Mouse (Mus musculus) bone marrow macrophage, adult 2 months (primary cell): ENCODE results near the gene Mrpl23. TPM values are rescaled to one million over a fixed set of nuclear protein-coding genes. Genes with fewer than 3 reads are reported as not detected.
A peak's percentile ranks its signal among the peaks of the same experiment; 100 is the strongest.

Experiments
- H3K27ac ChIP-seq: 2 replicates; pipeline ENCODE4 v1.5.1; 2012; ENCODE audit warnings: low read depth, low read length; ENCODE audit not compliant: insufficient read depth
- H3K4me1 ChIP-seq: 2 replicates; pipeline ENCODE4 v1.6.1; 2012; ENCODE audit warnings: low read length; ENCODE audit not compliant: control insufficient read depth, insufficient read depth
- H3K4me3 ChIP-seq: 2 replicates; pipeline ENCODE4 v1.5.1; 2012; ENCODE audit warnings: mild to moderate bottlenecking, low read length, moderate library complexity; ENCODE audit not compliant: insufficient read depth
- CTCF ChIP-seq: IDR thresholded peaks from 2 replicates; pipeline ENCODE4 v1.5.1; 2012; ENCODE audit warnings: low read depth, mild to moderate bottlenecking, low read length, moderate library complexity
- POLR2A ChIP-seq: IDR thresholded peaks from 2 replicates; pipeline ENCODE4 v1.6.1; 2012; ENCODE audit warnings: mild to moderate bottlenecking, low read depth, low read length, borderline replicate concordance
- polyA plus RNA-seq: library from polyadenylated mRNA; stranded (reverse); fragments of >200 nt; gene quantifications from 2 replicates; pipeline ENCODE4 v1.2.4, GENCODE M21; 2012; ENCODE audit not compliant: missing spikeins, insufficient read depth, insufficient read length

Mrpl23 gene
- polyA plus RNA-seq, 1 experiment, result 27.2 TPM

DNA sequence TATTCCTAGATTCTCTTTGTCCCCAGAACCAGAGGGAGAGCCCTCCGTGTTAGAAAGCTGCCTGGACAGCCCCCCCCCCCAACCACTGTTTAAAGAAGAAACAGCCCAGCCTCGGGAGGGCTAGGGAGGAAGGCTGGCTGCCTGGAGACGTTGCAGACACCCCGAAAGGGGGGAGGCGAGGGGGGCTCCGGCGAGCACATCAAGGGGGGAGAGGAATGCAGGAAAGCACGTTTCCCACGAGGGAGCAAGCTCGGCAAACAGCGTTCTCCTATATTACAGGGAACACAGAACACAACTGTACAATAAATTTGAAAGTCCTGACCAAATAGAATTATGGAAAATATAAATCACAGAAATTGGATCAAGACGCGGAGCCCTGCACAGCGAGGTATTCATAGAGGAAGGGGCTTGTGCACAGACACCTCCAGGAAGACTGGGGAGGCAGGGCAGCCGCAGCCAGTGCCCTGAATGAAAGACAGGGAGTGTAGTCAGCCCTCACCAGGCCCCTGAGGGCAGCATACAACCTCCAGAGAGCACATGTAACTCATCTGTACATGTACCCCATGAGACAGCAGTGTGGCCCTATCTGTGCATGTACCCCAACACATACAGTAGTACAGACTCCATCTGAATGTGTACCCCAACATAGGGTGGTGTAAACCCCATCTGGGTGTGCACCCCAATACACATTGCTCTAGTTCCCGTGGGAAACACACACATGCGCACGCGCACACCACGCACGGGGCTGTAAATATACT is 16.1 kb upstream of the Mrpl23 start:
- Histone ChIP-seq H3K4me1 (no peaks in the 10 kb centered on the region), H3K27ac (no peak overlapping the region), H3K4me3 (no peak overlapping the region)
- TF ChIP-seq CTCF, result no peak
- TF ChIP-seq POLR2A, result no peak

DNA sequence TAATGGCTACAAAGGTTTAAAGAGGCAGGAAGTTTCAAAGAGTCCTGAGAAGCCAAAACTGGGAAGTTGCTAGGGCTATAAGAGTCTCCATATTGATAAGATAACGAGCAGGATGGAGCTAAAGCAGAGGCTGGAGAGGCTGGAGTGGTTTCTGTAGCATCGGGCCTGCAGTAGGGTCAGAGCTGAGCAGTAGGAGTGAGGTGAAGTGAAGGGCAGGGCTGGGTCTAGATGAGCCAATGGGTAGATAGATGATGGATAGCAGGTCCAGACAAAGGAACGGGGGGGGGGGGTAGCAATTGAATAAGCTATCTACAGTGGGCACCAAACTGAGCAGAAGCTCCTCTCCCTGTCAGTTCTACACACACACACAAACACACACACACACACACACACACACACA is 15.0 kb upstream of the Mrpl23 start:
- Histone ChIP-seq H3K27ac (no peak overlapping the region), H3K4me1 (no peaks in the 10 kb centered on the region), H3K4me3 (no peak overlapping the region)
- no peak for TF ChIP-seq POLR2A
- no peak for TF ChIP-seq CTCF

DNA sequence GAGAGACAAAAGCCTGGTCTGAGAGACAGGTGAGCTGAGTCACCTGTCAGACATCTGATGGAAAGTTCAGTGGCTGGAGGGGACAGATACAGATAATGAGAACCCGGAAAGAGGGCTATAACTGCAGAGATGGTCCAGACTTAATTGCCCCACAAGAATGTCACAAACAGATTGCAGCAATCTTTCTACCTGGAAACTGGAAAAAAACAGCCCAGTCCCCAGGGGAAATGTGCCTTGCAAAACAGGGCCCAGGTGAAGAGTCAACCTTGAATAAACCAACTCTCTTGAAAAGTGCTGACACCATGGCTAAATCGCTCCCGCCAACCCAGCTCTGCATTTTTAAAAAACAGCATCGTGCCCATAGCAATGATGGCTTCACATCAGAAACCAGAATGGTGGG is 12.2 kb upstream of the Mrpl23 start:
- Histone ChIP-seq H3K27ac (no peak overlapping the region), H3K4me1 (no peaks in the 10 kb centered on the region), H3K4me3 (no peak overlapping the region)
- TF ChIP-seq CTCF, result no peak
- no peak for TF ChIP-seq POLR2A

DNA sequence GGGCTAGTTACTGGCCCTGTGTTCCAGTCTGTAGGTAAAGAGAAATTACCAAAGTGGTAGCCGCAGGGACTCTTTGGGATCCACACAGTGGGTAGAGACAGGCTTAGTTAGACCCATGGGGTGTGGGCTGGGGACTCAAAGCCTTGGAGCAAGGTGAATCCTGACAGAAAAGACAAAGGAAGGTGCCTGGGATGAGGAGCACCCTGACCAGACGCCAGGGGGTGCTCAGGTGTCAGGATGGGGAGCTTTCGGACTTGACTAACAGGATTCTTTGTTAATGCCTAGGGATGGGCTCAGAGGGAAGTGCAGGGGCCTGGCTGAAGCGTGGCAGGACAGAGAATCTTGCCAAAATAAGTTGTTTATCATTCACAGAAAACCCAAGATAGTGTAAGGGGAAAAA is 10.1 kb upstream of the Mrpl23 start:
- Histone ChIP-seq H3K4me3 (no peak overlapping the region), H3K27ac (no peak overlapping the region), H3K4me1 (no peaks in the 10 kb centered on the region)
- TF ChIP-seq POLR2A (no peak), CTCF (peak; percentile 22; the same call in 1 of the 2 replicates)

DNA sequence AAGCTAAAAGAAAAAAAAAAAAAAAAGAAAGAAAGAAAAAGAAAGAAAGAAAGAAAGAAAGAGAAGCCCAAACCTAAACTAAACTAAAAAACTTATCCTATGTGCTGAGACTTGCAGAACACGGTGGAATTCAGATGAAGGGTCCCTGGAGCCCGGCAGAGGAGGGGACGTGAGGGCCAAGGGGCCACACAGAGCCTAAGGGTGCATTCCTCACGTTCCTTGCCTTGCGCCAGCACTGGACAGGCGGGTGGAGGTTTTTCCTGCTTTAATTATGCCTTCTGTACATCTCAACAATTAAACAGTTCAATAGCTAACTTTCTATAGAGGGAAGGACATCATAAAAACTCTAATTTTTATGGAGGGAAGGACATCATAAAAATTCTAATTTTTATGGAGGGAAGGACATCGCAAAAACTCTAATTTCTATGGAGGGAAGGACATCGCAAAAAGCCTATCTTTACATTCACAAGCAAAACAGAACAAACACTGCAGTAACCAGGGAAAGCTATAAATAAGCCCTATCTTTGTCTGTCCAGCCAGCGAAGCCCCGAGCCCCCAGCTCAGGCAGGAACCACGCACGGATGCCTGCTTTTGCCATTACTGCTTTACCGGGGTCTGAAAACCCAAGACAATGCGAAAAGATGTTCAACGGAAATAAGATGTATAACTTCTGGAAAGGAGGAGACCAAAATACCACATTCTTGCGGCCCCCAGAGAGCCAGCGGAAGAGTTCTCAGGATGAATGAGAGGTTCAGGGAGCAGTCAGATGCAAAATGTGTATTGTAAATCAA is 9.1 kb upstream of the Mrpl23 start:
- Histone ChIP-seq H3K4me3 (no peak overlapping the region), H3K27ac (no peak overlapping the region), H3K4me1 (no peaks in the 10 kb centered on the region)
- TF ChIP-seq CTCF, result no peak
- TF ChIP-seq POLR2A, result no peak

DNA sequence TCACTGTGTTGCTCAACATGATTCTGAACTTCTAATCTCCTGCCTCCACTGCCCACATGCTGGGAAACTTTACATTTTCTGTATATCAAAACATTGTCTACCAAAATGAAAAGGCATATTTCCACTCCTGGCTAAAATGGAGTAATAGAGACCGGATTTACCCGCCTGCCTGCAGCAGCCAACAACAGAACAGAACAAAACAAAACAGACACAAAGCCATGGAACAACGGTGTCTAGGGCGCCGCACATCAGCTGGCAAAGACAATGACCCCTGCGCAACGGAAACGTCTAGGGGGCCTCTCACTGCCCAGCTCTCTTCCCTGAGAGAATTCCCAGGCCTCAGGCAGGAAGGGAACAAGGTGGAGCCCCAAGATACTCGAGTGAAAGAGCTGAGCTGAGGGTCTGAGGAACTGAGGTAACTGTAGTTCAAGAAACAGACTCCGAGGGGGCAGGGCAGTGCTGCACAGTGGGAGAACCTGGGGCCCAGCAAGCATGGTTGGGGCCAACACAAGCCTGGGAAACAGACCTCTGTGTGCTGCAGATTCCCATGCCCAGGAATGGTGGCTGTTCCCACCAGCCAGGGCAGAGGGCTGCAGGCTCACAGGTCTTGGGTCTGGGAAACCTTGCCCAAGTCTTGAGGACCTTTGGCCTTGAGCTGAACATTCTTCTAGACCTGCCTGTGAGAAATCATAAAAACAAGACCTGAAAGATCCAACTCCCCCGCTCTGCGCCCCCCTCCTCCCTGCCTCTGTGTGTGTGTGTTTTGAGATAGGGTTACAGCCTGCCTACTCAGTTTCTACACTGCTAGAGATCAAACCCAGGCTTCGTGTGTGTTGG is 6.9 kb upstream of the Mrpl23 start:
- H3K4me3 ChIP-seq, result no peak overlapping the region
- no peak for TF ChIP-seq CTCF
- no peak for TF ChIP-seq POLR2A
- no peaks in the 10 kb centered on the region for H3K4me1 ChIP-seq
- no peak overlapping the region for H3K27ac ChIP-seq

DNA sequence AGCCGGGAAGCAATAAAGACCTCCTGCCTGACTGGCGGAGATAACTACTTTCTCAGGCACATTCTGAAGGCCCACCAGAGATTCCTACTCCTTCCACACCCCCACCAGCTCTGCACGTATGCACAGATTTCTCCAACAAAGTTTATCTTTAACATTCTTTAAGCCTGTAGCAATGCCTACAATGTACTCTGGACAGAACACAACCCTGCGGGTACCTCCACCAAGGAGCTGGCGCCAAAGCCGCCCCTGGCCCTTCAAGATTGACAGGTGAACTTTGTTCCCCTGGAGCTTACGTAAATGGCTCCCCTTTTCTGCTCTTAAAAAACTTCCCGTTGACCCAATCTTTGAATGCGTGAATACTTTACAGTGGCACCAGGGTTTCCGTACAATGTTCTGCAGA is 3.1 kb upstream of the Mrpl23 start:
- TF ChIP-seq CTCF (no peak), POLR2A (no peak)
- no peak overlapping the region for H3K27ac ChIP-seq
- H3K4me1 ChIP-seq, result peaks cover 5% of the 10 kb centered on the region
- no peak overlapping the region for H3K4me3 ChIP-seq

DNA sequence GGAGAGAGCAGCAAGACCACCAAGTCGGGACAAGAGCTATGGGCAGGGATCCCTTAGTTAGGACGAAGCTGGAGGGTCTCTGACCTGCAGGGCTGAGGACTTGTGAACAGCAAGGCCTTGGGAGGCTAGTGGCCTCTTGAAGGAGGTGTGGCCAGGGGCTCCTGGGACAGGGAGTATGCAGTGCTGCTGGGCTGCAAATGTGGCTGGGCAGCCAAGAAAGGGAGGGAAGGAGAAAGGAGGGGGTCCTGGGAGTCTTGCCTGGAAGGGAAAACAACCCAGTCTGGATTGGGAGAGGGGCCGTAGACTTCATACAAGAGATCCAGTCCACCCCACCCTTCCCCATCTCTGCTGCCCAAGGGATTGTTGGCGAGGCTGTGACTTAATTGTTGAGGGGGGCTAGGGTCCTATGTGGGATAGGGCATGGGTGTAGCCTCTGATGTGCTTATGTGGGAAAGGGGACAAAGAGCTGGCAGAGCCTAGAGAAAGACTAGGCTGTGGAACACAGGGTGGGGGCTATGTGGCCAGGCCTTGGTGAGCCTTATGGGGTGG is 439 bp upstream of the Mrpl23 start:
- TF ChIP-seq CTCF, result no peak
- TF ChIP-seq POLR2A, result no peak
- Histone ChIP-seq H3K4me3 (no peak overlapping the region), H3K4me1 (peaks cover 14% of the 10 kb centered on the region), H3K27ac (no peak overlapping the region)

DNA sequence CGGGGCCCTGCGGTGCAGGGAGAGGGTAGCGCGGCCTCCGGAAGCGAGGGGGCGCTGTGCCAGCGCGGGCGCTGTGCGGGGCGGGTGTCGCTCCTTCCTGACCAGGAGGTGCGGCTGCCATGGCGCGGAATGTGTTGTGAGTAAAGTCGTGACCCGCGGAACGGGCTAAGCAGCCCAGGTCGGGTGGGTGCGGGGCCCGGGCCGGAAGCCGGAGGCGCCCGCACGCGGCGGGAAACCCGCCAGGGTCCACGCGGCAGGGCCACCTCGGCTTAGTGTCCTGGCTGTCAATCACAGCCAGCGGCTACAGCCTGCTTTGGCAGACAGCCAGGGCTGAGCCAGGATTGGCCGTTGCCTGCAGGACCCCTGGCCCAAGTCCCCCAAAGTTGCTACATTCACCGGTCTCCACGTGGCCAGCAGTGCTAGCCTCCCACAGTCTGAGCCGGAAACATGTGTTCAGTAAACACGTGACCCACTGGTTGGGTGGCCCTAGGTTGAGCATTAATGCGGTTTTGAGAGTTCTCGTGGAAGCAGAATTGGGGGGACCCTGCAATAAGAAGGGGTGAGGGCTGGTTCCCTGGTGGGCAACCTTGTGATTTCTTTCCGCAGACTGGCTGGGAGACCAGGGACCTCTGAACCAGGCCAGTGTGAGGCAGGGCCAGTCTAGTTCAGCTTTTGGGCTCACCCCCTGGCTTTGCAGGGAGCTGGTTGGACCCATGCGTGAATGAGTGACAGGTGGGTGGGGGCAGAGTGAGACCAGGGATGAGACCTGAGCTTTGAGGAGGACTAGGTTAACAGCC is 771 bp downstream of the Mrpl23 start:
- peak overlapping the region; percentile 86 for H3K27ac ChIP-seq
- H3K4me3 ChIP-seq, result peak overlapping the region; percentile 84
- TF ChIP-seq CTCF, result no peak
- TF ChIP-seq POLR2A, result no peak
- peaks cover 14% of the 10 kb centered on the region for H3K4me1 ChIP-seq

DNA sequence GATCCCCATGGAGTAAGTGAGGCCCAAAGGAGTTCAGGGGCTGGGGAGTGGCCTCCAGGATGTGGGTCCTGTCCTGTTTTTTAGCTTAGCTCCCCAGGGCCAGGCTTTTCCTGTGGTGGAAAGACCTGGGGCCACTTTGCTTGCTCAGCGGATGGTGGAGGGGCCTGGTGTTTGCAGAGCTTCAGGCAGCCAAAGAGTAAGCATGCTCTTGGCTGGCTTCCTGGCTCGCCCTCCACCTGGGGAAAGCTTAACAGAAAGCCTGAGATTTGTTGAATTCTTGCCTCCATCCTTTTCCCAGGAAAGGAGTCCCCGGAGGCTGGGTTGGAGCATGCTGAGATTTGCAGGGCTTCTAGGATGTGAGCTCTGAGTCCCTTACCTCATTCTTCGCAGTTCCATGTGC is 2.6 kb downstream of the Mrpl23 start:
- peaks cover 14% of the 10 kb centered on the region for H3K4me1 ChIP-seq
- H3K27ac ChIP-seq, result no peak overlapping the region
- no peak for TF ChIP-seq CTCF
- TF ChIP-seq POLR2A, result no peak
- H3K4me3 ChIP-seq, result no peak overlapping the region
